Mouse (Mus musculus): ENCODE data around the gene Taf3. TPM values are rescaled to one million over a fixed set of nuclear protein-coding genes. Genes with fewer than 3 reads are reported as not detected.
A peak's percentile ranks its signal among the peaks of the same experiment; 100 is the strongest.

Gene Taf3
- total and polyA plus RNA-seq, 2 experiments from 2014 or later: 2.7 to 10.0 TPM

DNA sequence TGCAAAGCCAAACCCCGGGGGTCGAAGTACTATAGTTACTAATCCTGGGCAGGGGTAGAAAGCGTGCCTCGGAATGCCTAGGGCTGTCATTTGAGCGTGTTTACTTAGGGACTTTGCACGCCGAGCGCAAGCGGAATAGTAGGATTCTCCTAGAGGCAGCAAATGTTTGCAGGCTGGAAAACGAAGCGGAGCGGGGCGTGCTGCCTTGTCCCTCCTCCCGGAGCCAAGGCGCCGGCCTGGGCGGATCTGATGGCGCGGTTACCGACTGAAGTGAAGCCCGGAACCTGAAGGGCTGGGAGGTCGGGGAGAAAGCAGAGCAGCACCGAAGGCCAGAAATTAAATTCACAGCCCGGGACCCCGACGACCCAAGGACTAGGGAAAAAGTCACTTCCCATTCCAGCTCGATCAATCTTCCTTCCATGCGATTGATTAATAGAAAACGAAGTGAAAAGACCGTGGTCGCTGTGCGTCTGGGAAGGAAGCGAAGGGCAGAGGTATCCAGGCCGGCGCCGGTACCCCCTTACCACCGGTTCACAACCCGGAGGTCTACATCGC lies 165.9 kb downstream of the Taf3 start:
- WGBS: under 1% methylated on average over 39 of the region's 39 CpGs
- Histone ChIP-seq H3K27ac (no peak overlapping the region), H3K36me3 (ENCODE audit: insufficient read depth, low read length) (no peaks in the 10 kb centered on the region), H3K4me3 (ENCODE audit: low read length) (peak overlapping the region; percentile 20), H3K9ac (replicated peaks; ENCODE audit: low read length) (no peak overlapping the region), H3K9me3 (ENCODE audit: low read length) (no peaks in the 10 kb centered on the region), H3K27me3 (ENCODE audit: insufficient read depth, low read length) (peaks cover 52% of the 10 kb centered on the region), H3K4me1 (ENCODE audit: insufficient read depth, low read length) (no peaks in the 10 kb centered on the region), H3K4me2 (ENCODE audit: low read depth, low read length) (peak overlapping the region; percentile 65)
- ATAC-seq (no peak), DNase-seq (ENCODE audit: low spot score) (peak; percentile 48)
- no peak for TF ChIP-seq CTCF (IDR thresholded peaks at IDR 0.05; ENCODE audit: low read depth)

DNA sequence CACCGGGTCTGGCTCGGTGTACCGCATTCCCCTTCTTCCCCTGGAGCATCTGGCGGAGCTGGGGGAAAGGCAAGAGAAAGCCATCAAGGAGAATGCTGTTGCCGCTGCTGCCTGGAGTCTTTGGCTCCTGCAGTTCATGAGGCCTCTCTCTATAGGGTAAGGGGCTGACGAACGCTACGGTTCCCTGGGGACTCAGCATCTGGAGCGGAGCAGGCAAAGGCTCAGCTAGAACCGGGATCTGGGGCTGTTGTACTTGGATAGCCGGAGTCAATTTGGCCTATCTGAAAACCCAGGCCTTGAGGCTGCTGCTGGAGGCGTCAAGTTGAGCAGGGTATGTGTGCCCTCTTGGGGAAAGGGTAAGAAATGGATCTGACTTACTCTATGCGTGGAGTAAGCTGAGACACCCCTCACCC lies 166.8 kb downstream of the Taf3 start:
- peak overlapping the region; percentile 4 for H3K4me3 ChIP-seq (ENCODE audit: low read length)
- H3K4me1 ChIP-seq (ENCODE audit: insufficient read depth, low read length): no peaks in the 10 kb centered on the region
- no peaks in the 10 kb centered on the region for H3K36me3 ChIP-seq (ENCODE audit: insufficient read depth, low read length)
- peaks cover 48% of the 10 kb centered on the region for H3K27me3 ChIP-seq (ENCODE audit: insufficient read depth, low read length)
- H3K27ac ChIP-seq: 0 out of 2 replicates have a peak overlapping the region, but pooled peaks have one; percentile 16
- DNase-seq (ENCODE audit: low spot score): no peak
- peak overlapping the region; percentile 65 for H3K4me2 ChIP-seq (ENCODE audit: low read depth, low read length)
- WGBS: 3% methylated on average over 13 of the region's 13 CpGs
- ATAC-seq: 0 out of 2 replicates have a peak, but pooled peaks have one; percentile 22
- no peak overlapping the region for H3K9ac ChIP-seq (replicated peaks; ENCODE audit: low read length)
- no peaks in the 10 kb centered on the region for H3K9me3 ChIP-seq (ENCODE audit: low read length)
- TF ChIP-seq CTCF (IDR thresholded peaks at IDR 0.05; ENCODE audit: low read depth): peak; percentile 11; the same call in 1 of the 2 replicates

DNA sequence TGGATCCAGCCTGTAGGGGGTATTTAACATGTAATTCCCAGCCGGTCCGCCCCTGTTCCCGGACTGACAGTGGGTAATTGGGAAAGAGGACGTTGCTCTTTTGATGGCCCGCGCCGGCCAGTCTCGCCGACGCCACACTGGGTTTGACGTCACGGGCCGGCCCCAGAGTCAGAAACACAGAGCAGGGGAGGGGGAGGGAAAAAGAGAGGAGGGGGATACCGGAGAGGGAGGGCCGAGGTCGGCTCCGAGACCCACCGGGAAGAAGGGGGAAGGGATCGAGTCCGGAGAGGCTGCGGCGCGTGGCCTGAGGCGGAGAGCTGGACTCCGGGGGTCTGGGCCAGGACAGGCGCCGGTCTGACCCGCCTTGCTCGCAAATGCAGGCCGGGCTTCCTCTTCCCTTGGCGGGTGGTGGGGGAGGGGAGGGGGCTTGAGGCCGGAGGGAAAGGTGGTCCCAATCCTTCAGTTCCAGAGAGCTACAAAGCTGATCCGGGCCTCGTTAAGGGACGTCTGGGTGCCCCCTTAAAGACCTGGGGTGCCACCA lies 167.3 kb downstream of the Taf3 start, which contains the start of gene 4930412O13Rik:
TSS of gene 4930412O13Rik (plus strand) at position 202 of the 541 bp plus-strand sequence.
- Histone ChIP-seq H3K27me3 (ENCODE audit: insufficient read depth, low read length) (peaks cover 43% of the 10 kb centered on the region), H3K9ac (replicated peaks; ENCODE audit: low read length) (no peak within 1 kb of the TSS), H3K9me3 (ENCODE audit: low read length) (no peaks in the 10 kb centered on the region), H3K4me1 (ENCODE audit: insufficient read depth, low read length) (no peaks in the 10 kb centered on the region), H3K36me3 (ENCODE audit: insufficient read depth, low read length) (no peaks in the 10 kb centered on the region), H3K4me2 (ENCODE audit: low read depth, low read length) (peak within 1 kb of the TSS; percentile 65), H3K4me3 (ENCODE audit: low read length) (peak within 1 kb of the TSS; percentile 4), H3K27ac (0 out of 2 replicates have a peak within 1 kb of the TSS, but pooled peaks have one; percentile 16)
- ATAC-seq (no peak), DNase-seq (ENCODE audit: low spot score) (no peak)
- WGBS: under 1% methylated on average over 34 of the region's 35 CpGs
- no peak for TF ChIP-seq CTCF (IDR thresholded peaks at IDR 0.05; ENCODE audit: low read depth)

DNA sequence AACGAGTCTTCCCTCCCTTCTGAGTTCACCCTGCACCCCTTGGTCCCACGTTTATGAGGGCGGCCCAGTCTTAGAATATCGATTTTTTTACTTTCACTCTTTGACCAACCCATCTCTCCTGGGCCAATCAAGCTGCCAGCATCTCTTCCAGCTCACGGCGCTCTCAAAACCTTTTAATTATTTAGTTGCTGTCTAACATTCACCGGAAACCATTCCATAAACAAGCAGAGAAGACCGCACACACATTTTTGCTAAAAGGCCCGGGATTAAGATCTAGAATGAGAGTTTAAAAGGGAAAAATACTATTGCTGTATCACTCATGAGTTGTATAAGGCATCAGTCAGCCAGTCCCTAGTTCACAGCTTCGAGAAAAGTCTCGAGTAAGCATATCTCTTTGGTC lies 168.1 kb downstream of the Taf3 start:
- WGBS: 4% methylated on average over 11 of the region's 11 CpGs
- no peak overlapping the region for H3K27ac ChIP-seq
- H3K4me1 ChIP-seq (ENCODE audit: insufficient read depth, low read length): no peaks in the 10 kb centered on the region
- H3K9ac ChIP-seq (replicated peaks; ENCODE audit: low read length): no peak overlapping the region
- TF ChIP-seq CTCF (IDR thresholded peaks at IDR 0.05; ENCODE audit: low read depth): no peak
- DNase-seq (ENCODE audit: low spot score) (no peak), ATAC-seq (no peak)
- no peaks in the 10 kb centered on the region for H3K9me3 ChIP-seq (ENCODE audit: low read length)
- peak overlapping the region; percentile 1; the same call in 1 of the 2 replicates for H3K4me3 ChIP-seq (ENCODE audit: low read length)
- peaks cover 41% of the 10 kb centered on the region for H3K27me3 ChIP-seq (ENCODE audit: insufficient read depth, low read length)
- peak overlapping the region; percentile 65 for H3K4me2 ChIP-seq (ENCODE audit: low read depth, low read length)
- H3K36me3 ChIP-seq (ENCODE audit: insufficient read depth, low read length): no peaks in the 10 kb centered on the region

DNA sequence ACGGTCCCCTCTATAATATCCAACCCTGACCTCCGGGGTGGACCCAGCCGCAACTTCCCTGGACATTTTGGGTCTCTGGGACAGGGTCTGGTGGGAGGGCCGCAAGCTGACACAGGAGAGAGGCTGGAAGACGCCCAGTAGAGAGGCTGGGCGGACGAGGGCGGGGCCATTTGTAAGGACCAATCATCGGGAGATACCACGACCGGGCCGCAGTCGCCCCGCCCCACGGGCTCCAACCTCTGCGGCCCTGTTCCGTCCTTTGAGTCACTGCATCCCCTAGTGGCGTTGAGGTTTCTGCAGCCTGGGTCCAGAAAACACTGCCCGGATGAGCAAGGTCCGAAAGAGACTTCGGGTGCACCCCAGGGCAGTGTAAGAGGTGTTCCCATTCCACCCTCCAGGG lies 168.9 kb downstream of the Taf3 start:
- H3K27me3 ChIP-seq (ENCODE audit: insufficient read depth, low read length): peaks cover 35% of the 10 kb centered on the region; the same call in 1 of the 2 replicates
- peak; percentile 90 for TF ChIP-seq CTCF (IDR thresholded peaks at IDR 0.05; ENCODE audit: low read depth)
- no peaks in the 10 kb centered on the region for H3K4me1 ChIP-seq (ENCODE audit: insufficient read depth, low read length)
- H3K4me2 ChIP-seq (ENCODE audit: low read depth, low read length): peak overlapping the region; percentile 65
- H3K9ac ChIP-seq (replicated peaks; ENCODE audit: low read length): no peak overlapping the region
- no peaks in the 10 kb centered on the region for H3K36me3 ChIP-seq (ENCODE audit: insufficient read depth, low read length)
- H3K4me3 ChIP-seq (ENCODE audit: low read length): peak overlapping the region; percentile 41
- DNase-seq (ENCODE audit: low spot score) (peak; percentile 92), ATAC-seq (peak; percentile 94)
- H3K27ac ChIP-seq: no peak overlapping the region
- WGBS: under 1% methylated on average over 21 of the region's 21 CpGs
- no peaks in the 10 kb centered on the region for H3K9me3 ChIP-seq (ENCODE audit: low read length)

DNA sequence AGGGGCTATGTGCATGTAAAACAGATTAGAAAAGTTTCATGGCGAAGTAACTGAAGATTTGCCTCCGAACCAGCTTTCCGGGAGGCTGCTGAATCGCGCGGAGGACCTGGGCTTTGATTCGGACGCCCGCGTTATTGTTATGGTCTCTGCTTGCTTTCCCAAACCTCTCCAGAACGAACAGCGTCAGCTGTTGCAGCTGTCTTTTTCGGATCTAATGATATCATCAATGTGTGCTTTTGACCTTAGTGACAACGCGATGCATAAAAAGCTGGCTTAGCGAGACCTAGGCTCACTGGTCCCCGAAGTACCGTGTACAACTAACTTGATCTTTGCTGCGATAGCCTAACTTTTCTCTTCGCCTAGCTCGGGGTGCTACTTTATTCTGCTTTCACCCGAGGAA lies 169.3 kb downstream of the Taf3 start:
- H3K9ac ChIP-seq (replicated peaks; ENCODE audit: low read length): no peak overlapping the region
- peaks cover 33% of the 10 kb centered on the region; the same call in 1 of the 2 replicates for H3K27me3 ChIP-seq (ENCODE audit: insufficient read depth, low read length)
- peak overlapping the region; percentile 41 for H3K4me3 ChIP-seq (ENCODE audit: low read length)
- no peaks in the 10 kb centered on the region for H3K36me3 ChIP-seq (ENCODE audit: insufficient read depth, low read length)
- peak overlapping the region; percentile 65 for H3K4me2 ChIP-seq (ENCODE audit: low read depth, low read length)
- peak; percentile 18 for ATAC-seq
- WGBS: under 1% methylated on average over 22 of the region's 22 CpGs
- H3K27ac ChIP-seq: no peak overlapping the region
- no peak for TF ChIP-seq CTCF (IDR thresholded peaks at IDR 0.05; ENCODE audit: low read depth)
- H3K9me3 ChIP-seq (ENCODE audit: low read length): no peaks in the 10 kb centered on the region
- DNase-seq (ENCODE audit: low spot score): no peak
- H3K4me1 ChIP-seq (ENCODE audit: insufficient read depth, low read length): no peaks in the 10 kb centered on the region

Data from hindbrain, postnatal 0 days (tissue).